Mouse (Mus musculus): ENCODE data around the gene Mrpl47.

DNA sequence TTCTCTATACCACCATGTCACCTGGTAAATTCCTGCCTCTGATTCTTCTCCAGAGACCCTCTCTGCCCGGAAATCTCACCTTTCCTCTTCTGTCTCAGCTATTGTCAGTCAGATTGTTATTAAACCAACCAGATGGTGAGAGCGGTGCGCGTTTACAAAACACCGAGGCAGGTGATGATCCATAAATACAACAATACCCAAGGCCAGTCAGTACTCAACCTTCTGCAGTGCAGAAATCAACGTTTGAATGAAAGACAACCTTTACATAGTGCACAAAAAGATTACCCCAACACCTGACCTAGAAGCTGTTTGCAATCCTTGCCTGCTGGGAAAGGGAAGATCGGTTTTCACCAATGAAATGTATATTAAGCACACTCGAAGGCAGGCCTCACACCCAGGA is 25.6 kb upstream of the Mrpl47 start:
- TF ChIP-seq POLR2A (IDR thresholded peaks at IDR 0.05; ENCODE audit: low read depth, low read length) (no peak), CTCF (IDR thresholded peaks at IDR 0.05; ENCODE audit: extremely low read depth, insufficient read length, insufficient replicate concordance, low read depth, low read length) (no peak)
